Mouse (Mus musculus): ENCODE data around the gene Sgsm3. TPM values are rescaled to one million over a fixed set of nuclear protein-coding genes. Genes with fewer than 3 reads are reported as not detected.
"Not testable (repeated sequence)": the region's sequence is repeated elsewhere in the genome, so short reads cannot be mapped to it uniquely, and the experiment has no call there.

Sgsm3 gene
- 35.4 and 36.4 TPM in 2 replicates for polyA plus RNA-seq (2012; rRNA removed)

- under 1% methylated on average over 67 of the region's 67 CpGs for WGBS
- DNase-seq (ENCODE audit: low read depth, low spot score): no peak
These were observed at the start of gene Sgsm3 for GRCm38 (mm10) chr15:80977620-80978334. Gene Sgsm3, plus strand, starts transcription at chr15:80977765.

GRCm38 (mm10) chr15:80928811-80929355 is 48.7 kb upstream of the Sgsm3 start:
- no peak for DNase-seq (ENCODE audit: low read depth, low spot score)
- 86% methylated on average over 20 of the region's 20 CpGs for WGBS

- DNase-seq (ENCODE audit: low read depth, low spot score): no peak
- 59% methylated on average over 15 of the region's 16 CpGs for WGBS
These were observed 47.5 kb upstream of the Sgsm3 start for GRCm38 (mm10) chr15:80930048-80930571.

GRCm38 (mm10) chr15:80930676-80931320 is 46.8 kb upstream of the Sgsm3 start:
- not testable (repeated sequence) for DNase-seq (ENCODE audit: low read depth, low spot score)
- 90% methylated on average over 23 of the region's 23 CpGs for WGBS

GRCm38 (mm10) chr15:80931345-80931960 is 46.1 kb upstream of the Sgsm3 start:
- DNase-seq (ENCODE audit: low read depth, low spot score): no peak
- WGBS: 92% methylated on average over 9 of the region's 9 CpGs

- WGBS: 92% methylated on average over 5 of the region's 5 CpGs
- no peak for DNase-seq (ENCODE audit: low read depth, low spot score)
These were observed 42.7 kb upstream of the Sgsm3 start for GRCm38 (mm10) chr15:80934841-80935240.

GRCm38 (mm10) chr15:80936686-80937085 is 40.9 kb upstream of the Sgsm3 start:
- 65% methylated on average over 3 of the region's 3 CpGs for WGBS
- no peak for DNase-seq (ENCODE audit: low read depth, low spot score)

GRCm38 (mm10) chr15:80938615-80939014 is 39.0 kb upstream of the Sgsm3 start:
- no peak for DNase-seq (ENCODE audit: low read depth, low spot score)
- WGBS: 74% methylated on average over 4 of the region's 4 CpGs

GRCm38 (mm10) chr15:80939401-80939800 is 38.2 kb upstream of the Sgsm3 start:
- no peak for DNase-seq (ENCODE audit: low read depth, low spot score)
- 82% methylated on average over 5 of the region's 5 CpGs for WGBS

GRCm38 (mm10) chr15:80941468-80942040 is 36.0 kb upstream of the Sgsm3 start:
- no peak for DNase-seq (ENCODE audit: low read depth, low spot score)
- 81% methylated on average over 6 of the region's 6 CpGs for WGBS

GRCm38 (mm10) chr15:80945851-80946250 is 31.7 kb upstream of the Sgsm3 start:
- WGBS: 47% methylated on average over 3 of the region's 3 CpGs

GRCm38 (mm10) chr15:80948145-80949135 is 29.1 kb upstream of the Sgsm3 start, which contains the start of gene Adsl:
Gene Adsl, plus strand, starts transcription at chr15:80948490.
- WGBS: under 1% methylated on average over 63 of the region's 63 CpGs
- DNase-seq (ENCODE audit: low read depth, low spot score): peak; percentile 59

More at GRCm38 (mm10) chr15:80945851-80946250, 31.7 kb upstream of the Sgsm3 start:
- DNase-seq (ENCODE audit: low read depth, low spot score): no peak

GRCm38 (mm10) chr15:80949431-80949830 is 28.1 kb upstream of the Sgsm3 start:
- 29% methylated on average over 4 of the region's 4 CpGs for WGBS
- no peak for DNase-seq (ENCODE audit: low read depth, low spot score)

- no peak for DNase-seq (ENCODE audit: low read depth, low spot score)
- WGBS: 73% methylated on average over 7 of the region's 7 CpGs
These were observed 27.5 kb upstream of the Sgsm3 start for GRCm38 (mm10) chr15:80950055-80950454.

- 75% methylated on average over 9 of the region's 9 CpGs for WGBS
- no peak for DNase-seq (ENCODE audit: low read depth, low spot score)
These were observed 23.6 kb upstream of the Sgsm3 start for GRCm38 (mm10) chr15:80953971-80954370.

GRCm38 (mm10) chr15:80954861-80955260 is 22.7 kb upstream of the Sgsm3 start:
- WGBS: 83% methylated on average over 3 of the region's 3 CpGs
- DNase-seq (ENCODE audit: low read depth, low spot score): no peak

GRCm38 (mm10) chr15:80955836-80956438 is 21.6 kb upstream of the Sgsm3 start:
- DNase-seq (ENCODE audit: low read depth, low spot score): no peak
- 92% methylated on average over 12 of the region's 12 CpGs for WGBS

- 60% methylated on average over 1 of the region's 1 CpGs for WGBS
- no peak for DNase-seq (ENCODE audit: low read depth, low spot score)
These were observed 8.2 kb upstream of the Sgsm3 start for GRCm38 (mm10) chr15:80969371-80969770.

Measured in large intestine, adult 2 months (tissue).